Mouse (Mus musculus) adrenal gland, postnatal 36 days (tissue): Measurements from ENCODE around the gene Mrpl53. TPM values are rescaled to one million over a fixed set of nuclear protein-coding genes. Genes with fewer than 3 reads are reported as not detected.

Source experiments
- DNase-seq, 2 experiments: peaks; one replicate each; pipeline ENCODE4 v3.0.0; 2021; ENCODE audit warnings: mixed read lengths in 1 of 2
- long read RNA-seq, 2 experiments: library from polyadenylated mRNA; stranded (forward); transcript quantifications; one replicate each; pipeline ENCODE4 v2.0.0; 2021; ENCODE audit warnings: borderline sequencing depth in 2 of 2
- total RNA-seq, 2 experiments: library from RNA; stranded (reverse); gene quantifications; 2 replicates each; pipeline ENCODE4 v1.2.3; 2021

The Mrpl53 gene
- total RNA-seq = 100 to 1,000 TPM; 103 to 109 TPM
- long read RNA-seq, experiment 1, transcript Mrpl53-201 (3 exons, 695 nt) = major isoform, 123 of 128 reads
- long read RNA-seq, experiment 1, partial matches to known transcripts = 0 of 128 reads
- long read RNA-seq, experiment 1, other reads (novel, unspliced or antisense) = 4 of 128 reads
- long read RNA-seq, experiment 2, transcript Mrpl53-201 (3 exons, 695 nt) = major isoform, 45 of 49 reads
- long read RNA-seq, experiment 2, partial matches to known transcripts = 0 of 49 reads
- long read RNA-seq, experiment 2, other reads (novel, unspliced or antisense) = 4 of 49 reads

DNA sequence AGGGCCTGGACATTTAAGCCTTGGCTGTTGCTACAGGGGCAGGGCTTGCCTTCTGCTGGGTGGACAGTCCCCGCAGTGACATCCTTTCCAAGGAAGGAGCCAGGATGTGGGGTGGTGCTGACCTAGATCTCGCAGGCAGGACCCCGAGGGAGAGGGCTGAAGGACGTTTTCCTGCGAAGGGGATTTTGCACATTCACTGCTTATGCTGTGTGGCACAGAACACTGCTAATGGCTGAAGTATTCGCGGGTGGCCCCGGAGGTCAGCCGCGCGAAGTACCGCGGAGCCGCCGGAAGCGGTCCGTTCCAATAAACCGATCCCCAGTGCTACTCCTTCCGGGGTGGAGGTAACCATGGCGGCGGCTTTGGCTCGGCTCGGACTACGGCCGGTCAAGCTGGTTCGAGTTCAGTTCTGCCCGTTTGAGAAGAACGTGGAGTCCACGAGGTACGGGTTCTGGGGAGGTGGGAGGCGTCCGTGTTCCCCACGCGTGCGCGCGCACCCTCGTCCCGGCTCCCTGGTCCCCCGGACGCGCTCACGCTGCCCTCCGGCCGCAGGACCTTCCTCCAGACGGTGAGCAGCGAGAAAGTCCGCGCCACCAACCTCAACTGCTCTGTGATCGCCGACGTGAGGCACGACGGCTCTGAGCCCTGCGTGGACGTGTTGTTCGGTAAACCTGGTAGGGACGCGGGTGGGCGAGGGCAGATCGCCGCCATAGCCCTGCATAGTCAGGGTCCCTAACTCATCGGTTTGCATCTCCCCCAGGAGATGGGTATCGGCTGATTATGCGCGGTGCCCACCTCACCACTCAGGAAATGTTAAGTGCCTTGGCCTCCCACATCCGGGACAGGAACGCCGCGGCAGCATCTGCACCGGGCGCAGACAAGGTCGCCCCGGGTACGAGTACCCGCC, at the start of gene Mrpl53:
TSS of gene Mrpl53 (plus strand) at position 279 of the 907 bp plus-strand sequence.
- peak; percentile 88 to 90 for DNase-seq

DNA sequence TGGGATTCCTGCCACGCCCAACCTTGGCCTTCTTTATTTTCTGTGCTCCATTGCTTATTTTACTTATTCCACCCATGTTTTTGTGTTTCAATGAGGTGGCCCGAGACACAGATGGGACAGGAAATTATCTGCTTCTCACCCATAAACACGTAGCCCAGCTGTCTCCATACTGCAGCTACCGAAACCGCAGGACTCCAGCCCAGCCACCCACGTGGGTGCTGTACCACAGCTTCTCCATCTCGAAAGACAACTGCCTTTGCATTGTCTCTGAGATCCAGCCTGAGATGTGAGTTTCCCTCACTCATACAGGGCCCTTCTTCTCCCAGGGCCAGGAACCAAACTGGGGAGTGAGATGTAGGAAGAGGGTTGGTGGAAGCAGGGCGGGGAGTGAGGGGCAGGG, 42.8 kb upstream of the Mrpl53 start:
- DNase-seq = no peak

DNA sequence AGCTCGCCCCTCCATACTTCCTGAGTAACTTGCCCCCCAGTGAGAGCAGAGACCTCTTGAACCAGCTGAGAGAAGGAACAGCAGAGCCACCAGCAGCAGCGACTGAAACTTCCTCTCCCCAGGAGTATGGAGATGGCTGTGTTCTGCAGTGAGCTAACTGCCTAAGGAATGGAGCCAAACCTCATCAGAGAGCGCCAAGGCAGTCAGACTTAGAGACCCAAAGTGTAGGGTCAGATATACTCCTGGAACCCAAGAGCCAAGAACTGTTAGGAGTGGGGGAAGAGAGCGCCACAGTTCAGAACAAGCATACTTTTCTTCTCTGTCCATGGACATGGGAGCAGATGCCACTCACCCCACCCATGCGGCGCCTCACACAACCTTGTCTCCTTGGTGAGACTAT, 42.4 kb upstream of the Mrpl53 start:
- DNase-seq = no peak

DNA sequence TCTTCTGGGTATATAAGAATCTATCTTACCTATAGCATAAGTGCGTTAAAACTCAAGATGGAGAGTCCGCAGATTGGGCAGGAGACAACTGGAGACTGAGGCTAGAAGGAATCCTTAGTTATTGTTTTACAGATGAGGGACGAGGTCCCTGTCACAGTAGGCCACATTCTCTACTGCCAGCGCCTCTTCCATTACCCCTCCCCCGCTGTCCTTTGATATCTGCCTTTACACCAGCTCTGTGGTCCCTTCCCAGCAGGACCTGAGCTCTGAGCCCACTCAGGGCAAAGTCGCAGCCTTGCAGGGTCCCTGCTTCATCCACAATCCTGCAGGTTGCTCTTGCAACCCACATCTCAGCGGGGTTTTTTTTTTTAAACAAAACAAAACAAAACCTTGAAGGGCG, 40.6 kb upstream of the Mrpl53 start:
- DNase-seq = no peak

DNA sequence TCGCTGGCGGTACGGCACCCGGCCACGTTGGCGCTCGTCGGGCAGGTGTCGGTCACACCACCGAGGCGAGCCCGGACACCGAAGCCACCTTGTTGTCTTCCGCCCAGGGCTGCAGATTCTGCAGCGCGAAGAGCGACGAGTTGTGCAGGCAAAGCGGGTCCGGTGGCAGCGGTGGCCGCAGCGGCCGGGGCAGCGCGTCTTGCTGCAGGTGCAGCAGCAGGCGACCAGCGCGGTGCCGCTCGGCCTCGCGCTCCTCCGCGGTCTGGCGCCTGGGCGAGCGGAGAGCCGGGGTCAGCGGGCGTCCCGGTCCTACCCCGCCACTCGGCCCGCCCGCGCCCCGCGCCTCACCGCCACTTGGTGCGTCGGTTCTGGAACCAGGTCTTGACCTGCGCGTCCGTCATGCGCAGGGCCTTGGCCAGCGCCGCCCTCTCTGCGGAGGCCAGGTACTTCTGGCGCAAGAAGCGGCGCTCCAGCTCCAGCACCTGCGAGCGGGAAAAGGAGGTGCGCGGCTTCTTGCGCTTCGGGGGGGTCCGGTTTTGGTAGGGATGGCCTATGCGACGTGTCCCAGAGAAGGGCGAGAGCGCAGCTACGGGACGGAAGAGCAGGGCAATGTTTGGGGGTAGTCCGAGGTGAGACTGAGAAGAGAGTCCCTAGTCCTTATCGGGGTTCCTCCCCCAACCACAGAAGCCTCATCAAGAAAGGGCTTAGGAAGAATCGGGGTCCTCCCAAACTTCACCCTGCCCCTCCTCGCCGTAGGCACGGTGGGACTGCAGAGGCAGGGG, 39.9 kb upstream of the Mrpl53 start:
- DNase-seq = peak in 1 of 2 experiments; percentile 23

DNA sequence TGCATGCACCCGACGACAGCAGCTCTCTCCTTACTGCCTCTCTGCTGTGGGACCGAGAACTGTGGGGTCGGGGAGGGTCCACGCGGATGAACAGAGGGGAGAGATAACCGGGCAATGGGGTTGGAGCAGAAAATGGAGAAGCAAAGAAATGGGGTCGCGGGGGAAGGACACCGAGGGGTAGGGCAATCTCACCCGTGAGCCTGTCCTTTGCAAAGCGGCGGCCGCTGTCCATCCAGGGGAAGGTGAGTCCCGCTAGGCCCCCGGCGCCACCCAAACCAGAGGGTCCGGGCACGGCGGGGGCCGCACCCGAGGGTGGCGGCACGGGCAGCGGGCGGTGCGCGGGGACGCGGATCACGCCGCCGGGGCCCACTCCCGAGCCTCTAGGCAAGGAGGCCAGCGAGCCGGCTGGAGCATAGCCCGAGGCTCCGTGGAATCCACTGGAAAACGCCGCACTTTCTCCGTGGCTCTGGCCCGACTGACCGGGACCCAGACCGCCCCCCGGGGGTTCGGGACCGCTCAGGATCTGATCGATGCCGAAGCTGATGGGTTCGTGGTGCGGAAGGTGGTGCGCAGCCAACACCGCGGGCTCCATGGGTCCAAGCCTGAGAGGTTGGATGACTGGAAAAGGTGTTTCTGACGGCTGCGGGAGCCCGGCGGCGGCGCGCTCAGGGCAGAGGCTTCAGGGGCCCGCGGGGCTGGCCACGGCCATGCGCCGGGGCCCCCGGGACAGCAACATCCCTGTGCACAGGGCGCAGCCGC, 39.2 kb upstream of the Mrpl53 start:
- DNase-seq = no peak

DNA sequence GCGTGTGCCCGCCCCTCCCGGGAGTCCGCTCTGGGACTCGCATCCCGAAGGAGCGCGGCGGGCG, 38.8 kb upstream of the Mrpl53 start, which contains the start of gene Tlx2:
TSS of gene Tlx2 (minus strand) at position 47 of the 64 bp plus-strand sequence.
- no peak for DNase-seq

DNA sequence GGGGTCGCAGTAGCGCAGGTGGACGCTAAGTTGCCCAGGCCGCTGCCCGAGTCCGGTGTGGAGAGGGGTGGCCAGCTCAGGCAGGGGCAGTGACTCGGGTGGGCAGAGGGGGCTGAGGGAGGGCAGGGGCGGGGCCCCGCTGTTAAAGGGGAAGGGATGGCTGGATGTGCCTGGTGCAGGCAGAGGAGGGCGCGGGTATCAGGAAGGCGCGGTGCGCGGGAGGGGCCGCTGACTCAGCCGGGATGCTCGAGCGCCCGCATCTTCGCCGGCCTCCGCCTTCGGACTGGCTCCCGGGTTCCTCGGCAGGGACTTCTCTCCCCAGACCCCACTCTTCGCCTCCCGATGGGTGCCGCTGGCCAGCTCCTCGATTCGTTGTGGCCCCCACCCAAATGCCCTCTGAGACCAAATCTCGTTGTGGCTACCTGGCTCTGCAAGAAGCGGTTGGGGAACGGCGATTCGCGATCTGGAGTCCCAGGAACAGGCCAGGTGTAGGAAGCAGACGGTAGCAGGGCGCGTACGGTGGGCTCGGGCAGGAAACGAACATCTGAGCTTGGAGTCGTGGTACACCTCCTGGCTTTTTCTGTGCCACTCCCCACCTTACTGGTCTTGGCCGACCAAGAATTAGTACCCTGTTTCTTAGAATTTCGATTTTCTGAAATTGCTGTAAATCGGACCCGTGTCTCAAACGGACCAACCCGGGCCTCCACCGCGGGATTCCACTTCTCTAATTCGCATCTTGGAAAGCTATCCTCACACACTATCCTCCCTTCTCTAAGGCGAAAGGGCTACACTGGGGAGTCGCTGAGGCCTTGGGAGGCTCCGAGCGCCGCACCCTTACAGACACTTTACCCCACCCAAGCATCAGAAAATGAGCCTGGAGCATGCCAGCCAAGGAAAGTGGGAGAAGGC, 38.3 kb upstream of the Mrpl53 start:
- DNase-seq = peak; percentile 38 to 43

DNA sequence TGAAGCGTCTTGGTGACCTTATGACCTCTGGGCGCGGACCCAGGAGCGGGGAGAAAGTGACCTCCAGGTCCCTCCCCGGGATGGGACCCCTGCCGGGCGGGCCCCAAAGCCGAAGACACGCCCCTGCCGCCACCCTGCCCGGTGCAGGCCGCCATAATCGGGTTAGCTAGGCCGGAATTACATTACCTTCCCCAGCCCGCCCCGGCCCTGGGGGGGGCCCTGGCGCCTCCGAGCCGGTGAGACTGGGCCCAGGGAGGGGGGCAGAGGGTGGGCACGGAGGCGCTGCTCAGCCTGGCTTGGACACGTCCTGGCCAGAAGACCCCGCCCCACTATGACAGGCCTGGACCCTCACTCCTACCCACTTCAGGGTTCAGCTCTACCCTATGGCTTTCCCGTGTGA, 37.6 kb upstream of the Mrpl53 start:
- peak; percentile 37 to 48 for DNase-seq

DNA sequence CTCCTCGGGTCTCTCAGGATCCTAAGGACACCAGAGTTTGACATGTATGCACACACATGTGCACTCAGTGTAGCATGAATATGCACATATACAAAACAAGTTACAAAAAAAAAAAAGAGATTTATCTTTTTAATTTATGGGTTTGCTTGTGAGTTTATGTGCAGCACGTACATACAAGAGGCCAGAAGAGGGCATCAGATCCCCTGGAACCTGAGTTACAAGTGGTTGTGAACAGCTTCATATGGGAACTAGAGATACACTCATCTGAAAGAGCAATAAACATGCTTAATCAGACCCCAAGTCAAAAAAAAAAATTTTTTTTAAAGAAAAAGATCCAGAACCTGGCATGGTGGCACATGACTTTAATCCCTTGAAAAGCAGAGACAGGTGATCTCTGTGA, 33.9 kb upstream of the Mrpl53 start:
- DNase-seq = peak in 1 of 2 experiments; percentile 37

DNA sequence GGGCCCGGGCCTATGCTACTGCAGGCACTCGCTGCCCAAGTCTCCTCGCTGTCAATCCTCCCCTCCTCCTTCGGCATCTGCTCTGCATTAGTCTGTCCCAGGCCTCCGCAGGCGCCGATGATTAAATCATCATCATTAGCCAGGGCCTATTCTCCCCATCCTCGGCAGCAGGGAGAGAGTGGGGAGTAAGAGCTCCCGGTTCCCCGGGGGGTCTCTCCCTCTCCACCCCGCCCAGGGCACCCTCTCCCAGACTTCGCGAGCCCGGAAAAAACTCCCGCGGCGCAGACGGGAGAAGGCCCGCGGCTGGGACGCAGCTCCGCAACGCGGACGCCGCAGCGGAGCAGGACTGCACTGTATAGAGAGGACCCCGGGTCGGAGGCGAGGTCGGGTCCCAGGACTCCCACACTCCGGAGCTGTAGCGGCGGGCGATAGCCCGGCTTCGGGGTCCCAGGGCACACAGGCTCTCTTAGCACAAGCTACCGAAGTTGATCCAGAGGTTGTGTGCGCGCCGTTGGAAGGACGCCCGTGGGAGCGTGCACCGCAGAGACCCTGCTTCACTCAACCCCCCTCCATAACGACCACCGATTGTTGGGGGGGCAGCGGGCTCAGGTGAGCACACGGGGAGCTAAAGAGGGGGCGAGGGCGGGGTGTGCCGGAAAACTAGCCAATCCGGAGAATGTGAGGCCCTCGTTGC, 31.1 kb upstream of the Mrpl53 start, which contains the start of gene Pcgf1:
TSS of gene Pcgf1 (plus strand) at position 240 of the 694 bp plus-strand sequence.
- peak; percentile 55 to 65 for DNase-seq

DNA sequence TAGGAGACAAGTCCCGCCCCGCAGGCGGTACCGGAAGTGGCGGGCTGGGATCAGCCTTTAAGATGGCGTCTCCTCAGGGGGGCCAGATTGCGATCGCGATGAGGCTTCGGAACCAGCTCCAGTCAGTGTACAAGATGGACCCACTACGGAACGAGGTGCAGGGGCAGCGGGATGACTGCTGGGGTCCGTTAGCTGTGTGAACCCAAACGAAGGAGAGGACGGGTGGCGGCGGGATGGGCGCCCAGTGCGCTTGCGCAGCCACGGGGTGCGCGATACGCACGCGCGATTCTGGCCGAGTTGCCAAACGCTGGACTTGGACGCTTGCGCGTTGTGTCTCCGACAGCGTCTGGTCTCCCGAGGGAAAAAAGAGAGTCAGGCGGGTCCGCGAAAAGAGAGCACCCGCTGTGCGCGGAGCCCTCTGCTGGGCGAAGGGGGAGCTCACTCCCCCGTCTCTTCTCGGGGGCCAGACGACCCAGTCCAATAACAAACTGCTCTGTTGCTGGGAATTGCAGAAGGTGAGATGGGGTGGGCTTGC, 30.4 kb upstream of the Mrpl53 start:
- DNase-seq = peak; percentile 98 to 99

DNA sequence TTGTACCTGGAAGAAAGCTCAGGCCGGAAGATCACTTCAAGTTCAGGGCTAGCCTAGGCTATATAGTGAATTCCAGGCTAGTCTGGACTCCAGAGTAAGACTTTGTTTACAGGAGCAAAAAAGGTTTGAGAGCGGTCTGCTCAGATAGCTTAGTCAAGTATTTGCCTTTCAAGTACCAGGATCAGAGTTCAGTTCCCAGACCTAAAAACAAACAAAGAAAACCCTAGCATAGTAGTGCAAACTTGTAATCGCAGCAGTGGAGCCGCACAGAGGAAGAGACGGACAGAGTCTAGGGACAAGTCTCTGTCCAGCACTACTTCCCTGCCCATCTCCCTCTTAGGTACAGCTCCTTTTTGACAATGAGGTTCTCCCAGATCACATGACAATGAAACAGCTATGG, 28.6 kb upstream of the Mrpl53 start:
- no peak for DNase-seq

DNA sequence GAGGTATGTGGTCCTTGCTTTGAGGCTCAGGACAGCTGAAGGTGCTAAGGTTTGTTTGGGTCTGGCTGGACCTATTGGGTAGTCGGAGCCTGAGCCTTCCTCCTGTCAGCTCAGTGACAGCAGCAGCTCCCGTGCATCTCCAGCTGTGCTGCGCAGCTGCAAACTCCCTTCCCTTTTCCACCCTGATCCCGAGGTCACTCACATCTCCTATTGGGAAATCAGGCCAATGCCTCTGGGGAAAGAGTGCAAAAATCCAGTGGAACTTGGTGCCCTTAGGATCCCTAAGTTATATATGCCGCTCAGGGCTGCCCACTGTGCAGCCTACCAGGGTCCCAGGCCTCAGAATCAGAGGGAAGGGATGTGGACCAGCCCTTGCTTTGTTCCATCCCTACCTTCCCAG, 25.3 kb upstream of the Mrpl53 start:
- no peak for DNase-seq

DNA sequence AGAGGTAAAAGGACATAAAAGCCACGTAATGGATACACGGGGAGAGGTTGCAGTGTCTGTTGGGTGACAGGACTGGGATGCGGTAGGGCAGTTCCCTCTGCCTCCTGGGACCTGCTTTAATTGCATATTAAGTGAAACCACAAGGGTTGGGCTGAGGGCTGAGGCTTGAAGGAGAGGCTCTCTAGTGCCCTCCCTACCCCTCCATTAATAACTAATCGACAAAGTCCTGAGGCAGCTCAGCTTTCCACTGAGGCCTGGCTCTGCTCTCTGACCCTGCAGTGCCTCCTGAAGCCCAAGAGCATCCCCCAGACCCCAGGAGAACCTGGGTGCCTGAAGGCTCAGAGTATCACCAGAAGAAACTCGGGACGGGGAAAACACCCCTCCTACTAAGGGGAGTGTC, 24.4 kb upstream of the Mrpl53 start:
- DNase-seq = no peak

DNA sequence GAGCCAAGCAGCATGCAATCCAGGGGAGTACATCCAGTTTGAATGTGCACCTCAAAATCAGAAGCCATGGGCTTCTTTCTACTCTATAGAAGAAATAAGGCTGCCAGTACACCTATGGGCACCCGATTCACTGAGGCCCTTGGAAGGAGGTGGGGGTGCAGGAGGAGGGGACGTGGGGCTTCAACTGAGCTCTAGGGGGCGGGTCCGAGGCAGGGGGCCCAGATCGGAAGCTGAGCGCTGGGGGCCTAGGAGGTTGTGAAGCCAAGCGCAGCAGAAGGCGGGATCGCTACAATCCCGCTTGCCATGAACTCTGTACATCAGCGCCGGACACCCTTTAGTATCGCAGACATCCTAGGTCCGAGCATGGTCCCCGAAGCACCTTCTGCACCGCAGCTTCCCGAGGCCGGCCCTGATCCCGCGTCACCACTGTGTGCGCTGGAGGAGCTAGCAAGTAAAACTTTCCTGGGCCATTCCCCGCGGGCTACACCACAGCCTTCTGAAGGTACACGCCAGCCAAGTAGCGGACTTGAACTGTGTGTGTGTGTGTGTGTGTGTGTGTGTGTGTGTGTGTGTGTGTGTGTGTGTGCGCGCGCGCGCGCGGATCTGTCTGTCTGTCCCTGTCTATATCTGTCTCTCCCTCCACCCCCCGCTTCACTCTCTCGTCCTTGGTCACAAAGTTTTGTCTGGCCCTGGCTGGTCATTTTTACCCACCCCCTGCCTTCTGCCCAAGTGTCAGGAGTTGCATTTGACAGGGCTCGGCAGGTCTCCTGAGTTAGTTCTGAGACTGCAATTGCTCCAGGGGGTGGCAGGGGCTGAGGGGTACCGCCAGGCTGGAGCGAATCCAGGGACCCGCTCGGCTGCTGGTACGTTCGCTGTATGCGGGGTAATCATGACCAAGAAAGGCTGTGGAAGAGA, 22.5 kb upstream of the Mrpl53 start, which contains the start of gene Lbx2:
TSS of gene Lbx2 (plus strand) at position 247 of the 915 bp plus-strand sequence.
- DNase-seq = peak; percentile 57 to 66

DNA sequence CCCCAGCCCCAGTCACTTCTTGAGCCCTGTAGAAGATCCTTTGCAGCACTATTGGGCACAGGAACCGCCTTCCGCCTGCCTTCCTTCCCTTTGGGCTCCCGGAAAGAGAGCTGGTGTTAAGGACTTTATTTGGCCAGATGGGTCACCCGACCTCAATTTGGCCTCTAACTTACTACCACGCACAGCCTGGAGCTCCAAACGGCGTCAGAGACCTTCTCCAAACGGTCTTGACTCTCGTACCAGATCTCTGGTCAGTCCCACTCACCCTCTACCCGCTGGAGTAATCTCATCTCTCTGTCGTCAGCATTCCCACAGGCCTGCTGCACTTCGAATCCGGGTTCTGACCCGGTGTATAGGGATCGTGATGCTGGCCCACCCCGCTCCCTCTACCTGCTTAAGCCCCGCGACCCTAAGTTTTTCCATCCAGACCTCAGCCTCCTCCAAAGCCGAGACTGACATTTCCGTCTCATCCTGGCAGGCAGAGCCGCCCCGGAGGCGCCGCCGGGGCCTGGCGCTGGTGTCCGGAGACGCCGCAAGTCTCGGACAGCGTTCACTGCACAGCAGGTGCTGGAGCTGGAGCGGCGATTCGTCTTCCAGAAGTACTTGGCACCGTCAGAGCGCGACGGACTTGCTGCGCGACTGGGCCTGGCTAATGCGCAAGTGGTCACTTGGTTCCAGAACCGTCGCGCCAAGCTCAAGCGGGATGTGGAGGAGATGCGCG, 21.5 kb upstream of the Mrpl53 start:
- peak; percentile 73 to 78 for DNase-seq

DNA sequence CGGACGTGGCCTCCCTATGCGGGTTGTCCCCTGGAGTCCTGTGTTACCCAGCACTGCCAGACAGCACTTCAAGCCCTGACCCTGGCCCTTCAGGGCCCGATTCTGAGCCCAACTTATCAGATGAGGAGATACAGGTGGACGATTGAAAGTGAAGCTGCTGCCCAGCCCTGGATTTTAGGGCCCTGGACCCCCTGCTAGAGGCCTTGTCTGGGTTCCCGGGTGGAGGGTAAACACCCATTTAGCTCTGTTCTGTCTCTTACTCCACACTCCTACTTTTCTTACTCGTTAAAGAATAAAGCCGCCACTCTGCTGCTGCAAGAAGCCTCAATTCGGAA, 20.9 kb upstream of the Mrpl53 start:
- no peak for DNase-seq
